Mouse (Mus musculus) heart, adult 2 months (tissue): ENCODE measurements around the gene Tor2a. TPM values are rescaled to one million over a fixed set of nuclear protein-coding genes. Genes with fewer than 3 reads are reported as not detected.

ENCODE experiments used
- DNase-seq, 2 experiments: peaks; one replicate each; pipeline ENCODE4 v3.0.0; 2021
- H3K27ac ChIP-seq: fragments of 200-600 bp; 2 replicates; pipeline ENCODE4 v1.8.1; 2022
- H3K27me3 ChIP-seq: fragments of 200-500 bp; 2 replicates; pipeline ENCODE4 v1.6.1; 2012; ENCODE audit warnings: mild to moderate bottlenecking, low read length, inconsistent platforms, mixed read lengths; ENCODE audit not compliant: control insufficient read depth, insufficient read depth
- H3K36me3 ChIP-seq: fragments of 200-500 bp; 2 replicates; pipeline ENCODE4 v1.6.1; 2012; ENCODE audit warnings: low read length, inconsistent platforms; ENCODE audit not compliant: control insufficient read depth, insufficient read depth
- H3K4me1 ChIP-seq: fragments of 200-500 bp; 2 replicates; pipeline ENCODE4 v1.6.1; 2011; ENCODE audit warnings: low read length; ENCODE audit not compliant: control insufficient read depth, insufficient read depth
- H3K4me3 ChIP-seq: fragments of 200-600 bp; 2 replicates; pipeline ENCODE4 v1.8.1; 2022
- H3K79me2 ChIP-seq: fragments of 200-500 bp; replicated peaks from 2 replicates; pipeline ENCODE4 v1.6.1; 2012; ENCODE audit warnings: mild to moderate bottlenecking, inconsistent platforms, low read length, moderate library complexity, mixed read lengths; ENCODE audit not compliant: control insufficient read depth, insufficient read depth
- H3K9ac ChIP-seq: fragments of 200-500 bp; 2 replicates; pipeline ENCODE4 v1.6.1; 2012; ENCODE audit warnings: low read depth, mild to moderate bottlenecking, control low read depth, inconsistent platforms, low read length, mixed read lengths
- CTCF ChIP-seq: fragments of 200-600 bp; IDR thresholded peaks from 2 replicates; pipeline ENCODE4 v1.8.1; 2022; ENCODE audit warnings: antibody characterized with exemption, mild to moderate bottlenecking, moderate library complexity
- EP300 ChIP-seq: fragments of 200-500 bp; IDR thresholded peaks from 2 replicates; pipeline ENCODE4 v1.6.1; 2011; ENCODE audit warnings: low read depth, low read length, control low read depth; ENCODE audit not compliant: insufficient read depth
- POLR2A ChIP-seq: fragments of 200-500 bp; IDR thresholded peaks from 2 replicates; pipeline ENCODE4 v1.6.1; 2011; ENCODE audit warnings: mild to moderate bottlenecking, low read depth, low read length, control low read depth; ENCODE audit not compliant: insufficient read depth
- WGBS: fragments of 180-500 bp; shearing (Covaris S2); methylation state at CpG from one replicate; pipeline ENCODE4 v1.1.7; 2018; 5-methylcytosine and 5-hydroxymethylcytosine counted together
- intact Hi-C: fragments of 180-260 bp; cut with DNase I; formaldehyde crosslinking; loops from one replicate; pipeline ENCODE4 v1.15.1; 2025
- microRNA-seq, 2 experiments: library from miRNA; unstranded; fragments of <30 nt; microRNA quantifications; one replicate each; pipeline ENCODE4 v1.2.0; 2021
- polyA plus RNA-seq: library from polyadenylated mRNA; depleted of rRNA; stranded (reverse); fragments of >200 nt; gene quantifications from 2 replicates; pipeline ENCODE4 v1.2.3, GENCODE M21; 2012; rRNA removed
- total RNA-seq, 2 experiments: library from RNA; stranded (reverse); gene quantifications; 2 replicates each; pipeline ENCODE4 v1.2.3; 2021

Tor2a gene
- total and polyA plus RNA-seq, 3 experiments, result 8.2 to 22.2 (median 9.4) TPM

DNA sequence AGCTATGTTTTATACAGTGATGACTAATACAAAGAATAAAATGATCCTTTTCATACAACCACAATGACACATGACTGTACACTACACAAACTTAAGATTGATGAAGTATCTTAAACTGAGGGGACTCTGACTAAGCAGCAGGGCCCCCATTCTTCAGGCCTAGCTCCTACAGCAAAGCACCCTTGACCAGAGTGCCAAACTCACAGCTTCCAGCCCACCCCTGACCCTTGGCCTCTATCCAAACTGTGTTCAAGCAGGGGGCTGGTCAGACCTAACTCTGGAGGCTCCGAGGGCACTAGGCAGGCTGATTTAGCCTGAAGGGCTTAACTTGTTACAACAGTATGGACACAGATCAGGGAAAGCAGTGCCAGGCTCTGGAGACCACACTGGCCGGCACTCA lies 31.5 kb downstream of the Tor2a start:
- WGBS, result 60% methylated on average over 2 of the region's 2 CpGs
- H3K4me1 ChIP-seq, result peaks cover 3% of the 10 kb centered on the region
- no peak overlapping the region for H3K27ac ChIP-seq
- TF ChIP-seq CTCF, result no peak
- TF ChIP-seq POLR2A, result no peak
- TF ChIP-seq EP300, result no peak
- H3K9ac ChIP-seq, result no peak overlapping the region
- intact Hi-C loops, result loop anchor here (5.0 kb wide), 1 partner anchor 139 kb away; no protein-coding TSS in a partner anchor
- no peaks in the 10 kb centered on the region for H3K36me3 ChIP-seq
- no peaks in the 10 kb centered on the region for H3K27me3 ChIP-seq
- DNase-seq, result no peak
- H3K4me3 ChIP-seq, result no peak overlapping the region
- no peaks in the 10 kb centered on the region for H3K79me2 ChIP-seq

DNA sequence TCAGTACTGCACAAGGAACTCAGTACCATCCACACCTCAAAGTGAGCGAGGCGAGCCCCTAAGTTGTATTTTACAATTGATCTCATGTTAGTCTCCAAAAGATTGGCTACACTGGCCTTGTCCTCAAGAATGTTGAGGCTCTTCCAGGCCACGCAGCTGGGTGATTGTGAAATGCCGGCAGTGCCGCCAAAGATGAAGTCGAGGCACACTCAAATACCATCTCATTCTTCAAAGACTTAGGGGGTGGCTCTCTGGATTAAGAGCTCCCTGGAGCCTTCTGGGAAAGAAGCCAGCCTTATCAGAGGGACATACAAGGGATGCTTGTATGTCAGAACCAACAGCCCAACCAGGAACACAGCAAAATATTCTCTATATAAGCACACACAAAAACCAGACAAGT lies 34.3 kb downstream of the Tor2a start:
- TF ChIP-seq POLR2A (no peak), EP300 (0 out of 2 replicates have a peak, but pooled peaks have one; percentile 14), CTCF (no peak)
- Histone ChIP-seq H3K27me3 (no peaks in the 10 kb centered on the region), H3K4me1 (peaks cover 3% of the 10 kb centered on the region), H3K9ac (no peak overlapping the region), H3K4me3 (no peak overlapping the region), H3K79me2 (no peaks in the 10 kb centered on the region), H3K27ac (no peak overlapping the region), H3K36me3 (no peaks in the 10 kb centered on the region)
- peak; percentile 73 to 79 for DNase-seq
- intact Hi-C loops, result no loop called here
- WGBS, result 50% methylated on average over 6 of the region's 6 CpGs

DNA sequence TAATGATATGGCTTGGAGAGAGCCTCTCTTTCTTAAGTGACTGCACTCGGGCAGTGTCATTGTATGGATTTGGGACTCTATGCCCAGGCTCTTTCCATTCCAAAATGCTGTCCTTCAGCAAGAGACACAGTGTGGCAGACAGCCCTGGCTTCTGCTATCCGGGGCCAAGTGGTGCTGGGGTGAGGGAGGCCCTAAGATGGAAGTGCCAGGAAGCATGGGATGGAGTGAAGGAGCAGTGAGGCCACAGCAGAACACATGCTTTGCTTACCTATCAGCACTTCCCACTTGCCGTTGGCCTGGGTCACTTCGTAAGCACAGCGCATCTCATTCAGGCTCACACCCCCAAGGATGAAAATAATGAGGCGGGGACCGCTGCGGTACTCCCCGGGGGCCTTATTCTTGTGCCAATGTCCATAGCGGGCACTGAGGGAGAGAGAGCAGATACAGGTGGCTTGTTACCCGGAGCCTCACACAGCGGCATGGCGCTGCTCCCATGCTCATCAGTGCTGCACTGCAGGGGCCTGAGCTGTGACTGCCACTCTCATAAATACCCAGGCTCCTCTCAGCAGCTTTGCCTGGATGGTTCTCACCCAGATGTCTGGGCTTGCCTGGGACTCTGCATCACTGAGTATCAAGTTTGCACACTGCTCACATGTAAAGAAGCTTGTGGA lies 38.8 kb downstream of the Tor2a start:
- DNase-seq, result no peak
- Histone ChIP-seq H3K27ac (no peak overlapping the region), H3K79me2 (no peaks in the 10 kb centered on the region), H3K9ac (no peak overlapping the region), H3K36me3 (no peaks in the 10 kb centered on the region), H3K27me3 (no peaks in the 10 kb centered on the region), H3K4me3 (no peak overlapping the region), H3K4me1 (peaks cover 3% of the 10 kb centered on the region)
- TF ChIP-seq CTCF, result no peak
- no peak for TF ChIP-seq POLR2A
- no peak for TF ChIP-seq EP300
- intact Hi-C loops, result no loop called here
- WGBS, result 88% methylated on average over 13 of the region's 13 CpGs

DNA sequence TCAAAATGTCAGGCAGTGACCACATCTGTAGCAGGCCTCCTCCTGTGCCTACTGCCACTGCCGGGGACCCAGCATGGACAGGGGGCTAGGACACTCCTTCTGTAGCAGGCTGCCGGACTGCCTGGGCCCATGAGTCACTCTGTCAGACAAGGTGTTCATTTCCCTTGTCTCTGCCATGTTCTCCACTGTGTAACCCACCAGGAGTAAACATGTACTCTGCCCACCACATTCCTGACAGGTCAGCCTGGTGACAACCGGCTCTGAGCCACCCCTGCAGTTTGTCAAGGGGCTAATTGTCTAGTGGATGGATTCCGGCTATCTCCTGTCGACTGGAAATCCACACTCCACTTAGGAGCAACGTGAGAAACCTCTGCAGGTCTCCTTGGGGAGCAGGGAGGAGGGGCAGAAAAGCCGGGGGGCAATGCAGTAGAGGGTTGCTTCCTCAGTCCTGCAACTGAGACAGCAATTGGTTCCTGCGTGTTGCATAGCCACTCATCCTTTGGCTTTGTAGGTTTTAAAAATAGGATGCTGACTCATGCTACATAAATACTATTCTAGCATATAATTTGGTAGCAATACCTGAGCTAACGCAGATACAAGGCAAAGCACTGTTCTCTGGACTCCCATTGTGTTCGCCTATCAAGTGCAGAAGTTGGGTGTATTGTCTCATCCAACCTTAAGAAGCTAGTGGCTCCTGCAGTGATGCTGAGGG lies 41.4 kb downstream of the Tor2a start:
- Histone ChIP-seq H3K4me1 (peaks cover 3% of the 10 kb centered on the region), H3K79me2 (no peaks in the 10 kb centered on the region), H3K27me3 (no peaks in the 10 kb centered on the region), H3K36me3 (no peaks in the 10 kb centered on the region), H3K9ac (no peak overlapping the region), H3K27ac (no peak overlapping the region), H3K4me3 (no peak overlapping the region)
- WGBS, result 63% methylated on average over 10 of the region's 10 CpGs
- TF ChIP-seq EP300 (no peak), POLR2A (no peak), CTCF (no peak)
- intact Hi-C loops, result no loop called here
- DNase-seq, result no peak

DNA sequence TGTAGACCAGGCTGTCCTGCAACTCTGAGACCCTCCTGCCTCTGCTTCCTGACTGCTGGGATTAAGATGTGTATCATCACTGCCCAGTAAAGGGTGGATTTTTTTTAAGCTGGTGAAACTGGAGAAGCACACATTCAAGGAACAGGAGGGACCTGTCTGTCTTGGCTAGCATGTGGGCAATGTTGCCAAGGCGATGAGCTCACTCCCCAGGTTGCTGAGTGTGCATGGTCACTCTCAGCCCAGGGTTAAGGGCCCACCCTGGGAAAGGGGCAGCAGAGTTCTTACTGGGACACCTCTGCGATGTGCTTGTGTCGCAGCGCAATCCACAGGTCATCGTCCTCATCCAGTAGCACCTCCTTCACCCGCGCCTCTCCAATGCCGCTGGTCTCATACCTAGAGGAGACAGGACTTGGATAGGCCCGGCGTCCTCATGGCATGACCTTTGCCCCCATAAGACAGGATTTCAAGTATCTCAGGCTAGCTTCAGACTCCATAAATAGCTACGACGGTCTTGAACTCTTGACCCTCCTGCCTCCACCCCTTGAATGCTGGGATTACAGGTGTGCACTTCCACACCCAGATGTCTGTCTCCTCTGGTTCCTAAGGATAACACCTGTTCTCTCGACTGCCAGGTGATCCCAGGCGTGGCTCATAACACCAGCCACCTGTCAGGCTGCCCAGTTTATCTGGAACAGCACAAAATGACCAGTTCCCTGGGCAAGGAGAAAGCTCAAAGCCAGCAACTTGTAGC lies 52.0 kb downstream of the Tor2a start:
- Histone ChIP-seq H3K4me3 (no peak overlapping the region), H3K36me3 (no peaks in the 10 kb centered on the region), H3K9ac (no peak overlapping the region), H3K79me2 (no peaks in the 10 kb centered on the region), H3K27me3 (no peaks in the 10 kb centered on the region), H3K27ac (no peak overlapping the region), H3K4me1 (no peaks in the 10 kb centered on the region)
- intact Hi-C loops, result no loop called here
- DNase-seq, result no peak
- TF ChIP-seq EP300 (no peak), POLR2A (no peak), CTCF (no peak)
- 90% methylated on average over 14 of the region's 14 CpGs for WGBS

Small RNAs within 50 kb of the gene (microRNA-seq; reads per million reads assigned to microRNA genes)
- gene Mir2861 (0 reads per million in 2 experiments), gene Mir3960 (0 reads per million in 2 experiments)

Other genes with a start within 250 kb of the Tor2a start
- gene Fam102a, start 221.9 kb upstream of the Tor2a start, total RNA-seq, result 1 to 10 TPM; 7.0 to 7.1 TPM
- gene Fam102a, start 221.9 kb upstream of the Tor2a start, polyA plus RNA-seq, result 9.2 and 10.6 TPM in 2 replicates
- gene Dpm2, start 186.4 kb upstream of the Tor2a start, total RNA-seq, result 10 to 100 TPM; 17.4 to 18.0 TPM
- 65.3 and 69.2 TPM in 2 replicates for gene Dpm2, start 186.4 kb upstream of the Tor2a start, polyA plus RNA-seq
- gene Pip5kl1, start 182.4 kb upstream of the Tor2a start, total RNA-seq, result not detected
- gene Pip5kl1, start 182.4 kb upstream of the Tor2a start, polyA plus RNA-seq, result 0.25 TPM in 1 of 2 replicates, not detected in the other
- gene 9430097D07Rik, start 181.6 kb upstream of the Tor2a start, total RNA-seq, result not detected
- gene 9430097D07Rik, start 181.6 kb upstream of the Tor2a start, polyA plus RNA-seq, result not detected in 2 replicates
- gene St6galnac4, start 170.1 kb upstream of the Tor2a start, total RNA-seq, result 10 to 100 TPM; 16.2 to 17.8 TPM
- gene St6galnac4, start 170.1 kb upstream of the Tor2a start, polyA plus RNA-seq, result 25.2 and 28.6 TPM in 2 replicates
- 100 to 1,000 TPM; 107 to 125 TPM for gene St6galnac6, start 157.5 kb upstream of the Tor2a start, total RNA-seq
- gene St6galnac6, start 157.5 kb upstream of the Tor2a start, polyA plus RNA-seq, result 129 and 174 TPM in 2 replicates
- 100 to 1,000 TPM; 606 to 670 TPM for gene Ak1, start 135.5 kb upstream of the Tor2a start, total RNA-seq
- gene Ak1, start 135.5 kb upstream of the Tor2a start, polyA plus RNA-seq, result 584 and 623 TPM in 2 replicates
- gene Eng, start 110.6 kb upstream of the Tor2a start, total RNA-seq, result 100 to 1,000 TPM; 113 to 122 TPM
- 230 and 239 TPM in 2 replicates for gene Eng, start 110.6 kb upstream of the Tor2a start, polyA plus RNA-seq
- 1 to 10 TPM; 4.6 to 5.7 TPM for gene Fpgs, start 53.1 kb upstream of the Tor2a start, total RNA-seq
- gene Fpgs, start 53.1 kb upstream of the Tor2a start, polyA plus RNA-seq, result 17.8 and 18.0 TPM in 2 replicates
- 10 to 100 TPM; 21.0 to 25.3 TPM for gene Cdk9, start 44.2 kb upstream of the Tor2a start, total RNA-seq
- 42.3 and 49.3 TPM in 2 replicates for gene Cdk9, start 44.2 kb upstream of the Tor2a start, polyA plus RNA-seq
- gene Sh2d3c, start 36.2 kb upstream of the Tor2a start, total RNA-seq, result 10 to 100 TPM; 27.1 to 28.9 TPM
- gene Sh2d3c, start 36.2 kb upstream of the Tor2a start, polyA plus RNA-seq, result 38.7 and 52.8 TPM in 2 replicates
- gene 6330409D20Rik, start 16.2 kb upstream of the Tor2a start, total RNA-seq, result not detected
- gene 6330409D20Rik, start 16.2 kb upstream of the Tor2a start, polyA plus RNA-seq, result not detected in 2 replicates
- gene Ttc16, start 18.4 kb downstream of the Tor2a start, total RNA-seq, result under 1 TPM; 0.10 to 0.11 TPM
- gene Ttc16, start 18.4 kb downstream of the Tor2a start, polyA plus RNA-seq, result 0.61 and 0.98 TPM in 2 replicates
- 1 to 10 TPM; 2.4 to 4.2 TPM for gene Ptrh1, start 18.6 kb downstream of the Tor2a start, total RNA-seq
- gene Ptrh1, start 18.6 kb downstream of the Tor2a start, polyA plus RNA-seq, result 2.2 and 3.3 TPM in 2 replicates
- not detected for gene Cfap157, start 27.2 kb downstream of the Tor2a start, total RNA-seq
- gene Cfap157, start 27.2 kb downstream of the Tor2a start, polyA plus RNA-seq, result 0.12 TPM in 1 of 2 replicates, not detected in the other
- 10 to 100 TPM in 1 of 2 experiments, 1 to 10 TPM in 1; 9.8 to 11.4 TPM for gene Stxbp1, start 90.0 kb downstream of the Tor2a start, total RNA-seq
- 14.4 and 15.6 TPM in 2 replicates for gene Stxbp1, start 90.0 kb downstream of the Tor2a start, polyA plus RNA-seq
- 10 to 100 TPM; 19.5 to 20.0 TPM for gene Fam129b, start 118.9 kb downstream of the Tor2a start, total RNA-seq
- gene Fam129b, start 118.9 kb downstream of the Tor2a start, polyA plus RNA-seq, result 21.0 and 21.5 TPM in 2 replicates
- 10 to 100 TPM; 60.6 to 64.0 TPM for gene Rpl12, start 204.3 kb downstream of the Tor2a start, total RNA-seq
- gene Rpl12, start 204.3 kb downstream of the Tor2a start, polyA plus RNA-seq, result 150 and 174 TPM in 2 replicates
- gene Lrsam1, start 204.4 kb downstream of the Tor2a start, total RNA-seq, result 10 to 100 TPM; 12.6 to 16.3 TPM
- 11.4 and 14.8 TPM in 2 replicates for gene Lrsam1, start 204.4 kb downstream of the Tor2a start, polyA plus RNA-seq
- gene Slc2a8, start 224.8 kb downstream of the Tor2a start, total RNA-seq, result 10 to 100 TPM; 12.8 to 16.6 TPM
- gene Slc2a8, start 224.8 kb downstream of the Tor2a start, polyA plus RNA-seq, result 25.2 and 35.7 TPM in 2 replicates